Mouse (Mus musculus) lung, embryonic 14.5 days (tissue): ENCODE results near the gene Tctn3. TPM values are rescaled to one million over a fixed set of nuclear protein-coding genes. Genes with fewer than 3 reads are reported as not detected.

Source experiments
- ATAC-seq: fragments of 200-750 bp; cut with Nextera tagmentation; 2 replicates; pipeline ENCODE4 v1.8.0; 2017; ENCODE audit warnings: mild to moderate bottlenecking, moderate TSS enrichment, moderate library complexity; ENCODE audit not compliant: insufficient read depth
- DNase-seq: peaks from one replicate; pipeline ENCODE4 v3.0.0-alpha.2; 2015
- H3K27ac ChIP-seq: fragments of 300-500 bp; sonication (generic); 2 replicates; pipeline ENCODE4 v1.5.1; 2014; ENCODE audit warnings: low read depth, mild to moderate bottlenecking, moderate library complexity
- H3K27me3 ChIP-seq: fragments of 300-500 bp; sonication (generic); 2 replicates; pipeline ENCODE4 v1.6.1; 2014; ENCODE audit warnings: low read length, control low read depth; ENCODE audit not compliant: insufficient read depth
- H3K36me3 ChIP-seq: fragments of 300-500 bp; sonication (generic); 2 replicates; pipeline ENCODE4 v1.6.1; 2014; ENCODE audit warnings: control low read depth; ENCODE audit not compliant: insufficient read depth
- H3K4me1 ChIP-seq: fragments of 300-500 bp; sonication (generic); 2 replicates; pipeline ENCODE4 v1.6.1; 2014; ENCODE audit warnings: antibody characterized with exemption, control low read depth; ENCODE audit not compliant: insufficient read depth
- H3K4me2 ChIP-seq: fragments of 300-500 bp; sonication (generic); 2 replicates; pipeline ENCODE4 v1.6.1; 2014; ENCODE audit warnings: mild to moderate bottlenecking
- H3K4me3 ChIP-seq: fragments of 300-500 bp; sonication (generic); 2 replicates; pipeline ENCODE4 v1.5.1; 2014; ENCODE audit warnings: low read depth, low read length
- H3K9ac ChIP-seq: fragments of 300-500 bp; sonication (generic); 2 replicates; pipeline ENCODE4 v1.6.1; 2014
- H3K9me3 ChIP-seq: fragments of 300-500 bp; sonication (generic); 2 replicates; pipeline ENCODE4 v1.6.1; 2016; ENCODE audit warnings: low read depth, low read length, control low read depth
- CTCF ChIP-seq: IDR thresholded peaks from 2 replicates; pipeline ENCODE4 v1.5.1; 2016; ENCODE audit warnings: antibody characterized with exemption, low read depth
- WGBS: fragments of 180-500 bp; shearing (Covaris S2); extraction: QIAGEN DNeasy Blood & Tissue Kit; methylation state at CpG from one replicate; pipeline ENCODE4 v1.1.7; 2014; 5-methylcytosine and 5-hydroxymethylcytosine counted together
- polyA plus RNA-seq: library from polyadenylated mRNA; unstranded; fragments of >200 nt; fragmentation: Nextera tagmentation; extraction: Ambion mirVana; gene quantifications from 2 replicates; pipeline ENCODE4 v1.2.1, GENCODE M21; 2014

The Tctn3 gene
- polyA plus RNA-seq, 1 experiment from 2014 or later, result 11.2 TPM

GRCm38 (mm10) chr19:40548796-40549515 is 63.1 kb downstream of the Tctn3 start:
- peak overlapping the region; percentile 44; the same call in 1 of the 2 replicates for H3K27ac ChIP-seq
- no peak overlapping the region for H3K4me2 ChIP-seq
- no peaks in the 10 kb centered on the region for H3K9me3 ChIP-seq
- no peak overlapping the region for H3K4me3 ChIP-seq
- no peak overlapping the region for H3K9ac ChIP-seq
- H3K36me3 ChIP-seq, result peaks cover 38% of the 10 kb centered on the region
- no peaks in the 10 kb centered on the region for H3K27me3 ChIP-seq
- H3K4me1 ChIP-seq, result no peaks in the 10 kb centered on the region
- ATAC-seq (no peak), DNase-seq (peak; percentile 41)
- WGBS, result 25% methylated on average over 5 of the region's 5 CpGs
- TF ChIP-seq CTCF, result 0 out of 2 replicates have a peak, but pooled peaks have one; percentile 7

- Histone ChIP-seq H3K27ac (no peak overlapping the region), H3K9ac (no peak overlapping the region), H3K36me3 (peaks cover 32% of the 10 kb centered on the region), H3K4me2 (no peak overlapping the region), H3K4me1 (no peaks in the 10 kb centered on the region), H3K9me3 (no peaks in the 10 kb centered on the region), H3K27me3 (no peaks in the 10 kb centered on the region), H3K4me3 (no peak overlapping the region)
- ATAC-seq (no peak), DNase-seq (no peak)
- TF ChIP-seq CTCF, result no peak
- WGBS, result 83% methylated on average over 6 of the region's 6 CpGs
These were observed 63.6 kb downstream of the Tctn3 start for GRCm38 (mm10) chr19:40548386-40548785.

Other genes starting within 250 kb of the Tctn3 start
- 46.6 and 50.7 TPM in 2 replicates for gene Sorbs1, start 98.5 kb downstream of the Tctn3 start, polyA plus RNA-seq
- gene Aldh18a1, start 23.8 kb downstream of the Tctn3 start, polyA plus RNA-seq, result 70.1 TPM in 2 replicates
- 12.7 and 15.4 TPM in 2 replicates for gene Entpd1, start 133 bp upstream of the Tctn3 start, polyA plus RNA-seq
- not detected in 2 replicates for gene Cc2d2b, start 136.5 kb upstream of the Tctn3 start, polyA plus RNA-seq
- gene Ccnj, start 219.0 kb upstream of the Tctn3 start, polyA plus RNA-seq, result 13.0 TPM in 2 replicates